Mouse (Mus musculus): ENCODE results near the gene Pkig.

The Pkig gene

DNA sequence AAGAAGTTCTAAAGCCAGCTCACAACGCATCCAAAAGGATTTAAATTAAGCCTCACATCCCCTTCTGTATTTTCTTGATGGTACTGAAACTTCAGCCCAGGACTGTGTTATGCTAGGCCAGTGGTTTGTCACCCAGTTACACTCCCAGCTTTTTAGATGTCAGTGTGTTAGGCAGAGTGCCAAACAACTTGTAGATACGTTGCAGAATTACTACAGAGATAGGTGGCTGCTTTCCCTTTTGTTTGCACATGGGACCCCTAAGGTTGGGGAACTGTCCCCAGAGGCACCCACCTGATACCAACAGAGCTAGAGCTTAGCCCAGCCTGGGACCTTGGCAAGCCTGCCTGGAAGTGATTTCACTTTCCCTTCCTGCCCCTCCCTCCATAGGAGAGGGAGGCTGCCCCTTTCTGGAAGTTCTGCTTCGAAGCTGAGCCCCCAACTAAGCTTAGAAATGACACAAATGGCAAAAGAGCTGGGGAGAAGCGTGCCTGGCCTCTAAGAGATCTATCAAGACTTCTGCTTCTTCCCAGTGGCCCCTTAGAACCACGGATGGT is 52.5 kb downstream of the Pkig start:
- DNase-seq (ENCODE audit: low read depth, low spot score): no peak

DNA sequence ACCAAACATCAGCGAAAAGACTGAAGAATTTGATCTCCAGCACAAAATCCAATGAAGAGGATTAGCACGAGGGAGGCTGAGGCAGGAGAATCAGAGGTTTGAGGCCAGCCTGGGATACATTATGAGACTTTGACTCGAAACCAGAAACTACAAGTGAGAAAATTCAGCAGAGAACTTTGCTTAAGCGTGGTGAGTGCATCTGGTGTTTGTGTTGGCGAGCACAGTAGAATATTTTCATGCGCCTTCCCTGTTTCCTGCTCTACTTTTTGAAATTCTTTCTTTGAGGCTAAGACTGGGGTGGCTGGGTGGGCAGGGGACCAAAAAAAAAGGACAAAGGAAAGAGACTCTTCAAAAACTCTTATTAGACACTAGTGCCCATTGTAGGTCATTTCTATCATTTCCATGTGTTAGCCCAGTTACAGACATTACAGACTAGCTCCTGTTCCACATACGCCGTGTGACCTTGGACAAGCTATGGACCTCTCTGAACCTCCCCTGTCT is 53.2 kb downstream of the Pkig start:
- no peak for DNase-seq (ENCODE audit: low read depth, low spot score)

DNA sequence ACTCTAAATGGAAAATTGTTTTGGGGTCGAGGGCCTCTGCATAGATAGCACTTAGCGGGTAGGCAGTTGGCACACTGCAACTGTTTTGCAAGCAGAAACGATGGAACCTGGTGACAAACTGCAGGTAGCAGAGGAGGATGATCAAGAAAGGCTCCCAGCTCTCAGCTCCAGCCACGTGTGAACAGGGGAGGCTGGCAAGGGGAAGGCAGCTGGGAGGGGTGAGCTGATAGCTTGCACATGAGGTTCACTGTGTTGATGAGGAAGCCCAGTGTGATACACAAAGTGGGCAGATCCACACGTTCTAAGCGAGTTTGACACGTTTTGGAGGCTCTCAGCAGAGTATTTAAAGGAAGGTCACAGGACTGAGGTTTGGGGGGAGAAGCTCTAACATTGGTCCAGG is 54.3 kb downstream of the Pkig start:
- no peak for DNase-seq (ENCODE audit: low read depth, low spot score)

DNA sequence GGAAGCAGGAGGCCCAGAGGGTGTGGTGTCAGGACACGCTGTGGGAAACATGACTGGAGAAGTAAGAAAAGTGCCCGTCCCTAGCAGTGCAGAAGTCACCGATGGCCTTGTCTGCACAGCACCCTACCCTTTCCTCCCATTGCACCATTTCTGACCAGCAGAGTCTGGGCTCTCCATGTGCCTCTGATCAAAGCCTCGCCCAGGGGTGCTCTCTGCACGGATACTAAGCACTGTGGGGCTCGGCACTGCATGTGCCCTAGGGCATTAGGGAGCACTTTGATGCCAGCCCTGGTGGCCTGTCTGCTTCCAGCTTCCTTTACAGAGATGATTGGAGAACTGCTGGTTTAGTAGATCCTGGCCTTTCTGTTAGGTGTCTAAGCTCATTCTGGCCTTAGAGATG is 54.7 kb downstream of the Pkig start:
- no peak for DNase-seq (ENCODE audit: low read depth, low spot score)

DNA sequence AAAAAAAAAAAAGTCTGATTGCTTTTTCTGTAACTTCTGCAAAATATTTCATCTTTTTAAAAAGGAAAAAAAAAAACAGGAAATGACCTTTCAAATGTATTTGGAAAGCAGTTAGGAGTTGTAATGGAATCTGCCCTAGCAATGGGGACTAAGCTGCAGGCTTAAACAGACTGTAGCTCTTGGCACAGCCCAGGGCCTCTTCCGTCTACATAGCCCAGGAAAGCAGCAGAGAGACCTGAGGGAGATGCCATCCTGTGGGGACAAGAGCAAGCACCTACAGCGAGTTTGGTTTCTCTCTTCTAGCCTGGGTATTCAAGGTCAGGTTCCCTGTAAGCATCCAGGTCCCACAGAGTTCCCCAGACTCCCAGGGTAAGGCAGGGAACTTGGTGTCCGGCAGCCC is 55.2 kb downstream of the Pkig start:
- DNase-seq (ENCODE audit: low read depth, low spot score): no peak

DNA sequence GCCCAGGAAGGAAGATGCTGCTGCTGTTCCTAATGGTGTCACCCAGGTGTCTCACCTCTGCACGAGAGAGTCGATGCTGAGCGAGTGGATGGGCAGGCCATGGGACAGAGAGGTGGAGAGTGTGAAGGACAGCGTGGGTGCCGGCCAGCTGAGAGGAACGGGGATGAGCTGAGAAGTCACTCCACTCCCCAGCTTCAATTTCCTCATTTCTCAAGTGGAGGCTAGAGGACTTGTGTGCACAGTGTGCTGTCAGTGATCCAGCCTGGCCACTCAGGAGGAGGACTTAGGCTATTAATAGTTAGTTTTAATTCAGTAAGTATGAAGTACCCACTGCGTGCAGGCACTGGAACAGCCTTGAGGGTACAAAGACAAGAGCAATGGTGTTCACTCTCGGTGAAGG is 58.3 kb downstream of the Pkig start:
- DNase-seq (ENCODE audit: low read depth, low spot score): no peak

DNA sequence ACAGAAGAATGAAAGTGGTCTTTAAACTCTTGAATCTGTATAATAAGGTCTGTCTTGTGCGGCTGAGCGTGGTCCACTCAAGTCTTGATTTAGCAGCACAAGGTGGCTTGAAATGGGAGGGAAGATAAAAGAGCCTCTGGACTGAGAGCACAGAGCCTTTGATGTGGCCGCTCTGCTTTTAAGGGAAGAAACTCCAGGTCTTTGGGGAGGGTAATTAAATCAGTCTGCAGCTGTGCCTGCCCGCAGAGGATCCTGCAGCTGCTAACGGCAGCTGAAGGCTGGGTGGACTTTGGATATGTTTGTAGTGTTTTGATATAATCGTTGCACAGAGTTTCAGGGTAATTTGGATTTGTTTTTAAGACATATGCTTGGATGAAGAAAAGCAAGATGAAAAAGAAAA is 58.7 kb downstream of the Pkig start:
- no peak for DNase-seq (ENCODE audit: low read depth, low spot score)

DNA sequence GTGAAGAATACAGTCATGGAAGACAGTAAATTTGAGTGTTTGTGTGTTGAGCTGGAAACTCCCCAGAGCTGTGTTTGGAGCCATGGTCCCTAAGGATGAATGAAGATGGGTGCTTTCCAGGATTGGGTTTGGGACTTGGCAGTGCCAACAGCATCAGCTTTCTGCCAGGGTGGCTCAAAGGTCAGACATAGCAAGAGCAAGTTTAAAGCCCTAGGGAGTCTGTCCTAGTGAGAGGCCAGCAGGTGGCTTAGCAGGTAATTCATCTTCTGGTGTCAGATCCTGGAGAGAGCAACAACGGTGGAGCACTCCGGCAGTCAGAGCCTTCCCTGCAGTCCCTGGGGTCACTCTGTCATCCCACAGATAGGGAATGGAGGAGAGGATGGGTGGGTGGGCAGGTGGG is 60.3 kb downstream of the Pkig start:
- DNase-seq (ENCODE audit: low read depth, low spot score): no peak

DNA sequence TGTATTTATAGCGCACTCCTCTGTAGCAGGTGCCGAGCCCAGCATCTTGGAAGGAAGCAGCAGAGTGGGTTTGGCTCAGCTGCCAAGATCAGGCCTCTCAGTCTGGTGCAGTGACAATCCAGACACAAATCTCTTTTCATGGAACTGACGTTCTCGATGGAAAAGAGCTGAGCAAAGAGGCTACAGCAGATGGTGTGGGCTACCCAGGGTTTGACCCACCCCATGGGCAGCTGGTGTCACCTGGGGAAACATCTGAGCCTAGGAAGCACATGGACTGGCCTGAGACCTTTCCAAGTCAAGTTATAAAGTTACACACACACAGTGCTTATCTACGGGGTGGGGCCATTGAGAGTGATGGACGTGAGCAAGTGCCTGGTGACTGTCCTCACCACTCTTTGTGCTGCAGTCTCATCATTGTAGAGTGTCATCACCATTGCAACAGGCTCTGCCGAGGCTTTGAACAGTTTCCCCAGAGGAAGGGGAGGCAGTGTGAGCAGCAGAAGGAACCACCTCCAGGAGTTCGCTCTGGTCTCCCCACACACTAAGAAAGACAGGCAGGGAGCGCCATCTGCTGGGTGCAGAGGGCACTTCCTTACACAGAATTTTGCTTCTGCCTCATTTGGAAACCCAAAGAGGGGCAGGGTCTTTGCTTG is 60.9 kb downstream of the Pkig start:
- peak; percentile 62 for DNase-seq (ENCODE audit: low read depth, low spot score)

DNA sequence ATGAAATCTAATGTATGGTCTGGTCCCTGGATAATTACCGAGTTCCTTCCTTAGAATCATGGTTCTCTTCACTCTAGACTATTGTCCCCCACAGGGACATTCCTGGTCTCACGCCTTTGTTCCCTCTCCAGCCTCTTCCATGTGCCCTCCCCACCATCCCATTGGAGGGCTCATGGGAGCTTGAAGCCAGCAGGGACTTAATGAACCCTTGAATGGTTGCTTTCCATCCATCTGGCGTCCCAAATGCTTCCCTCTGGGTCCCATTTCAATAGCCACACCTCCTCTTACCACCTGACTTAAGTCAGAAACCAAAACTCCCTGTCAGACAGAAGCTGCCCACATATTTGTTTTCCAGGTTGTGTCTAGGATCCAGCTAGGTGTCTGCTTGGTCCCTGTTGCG is 61.4 kb downstream of the Pkig start:
- no peak for DNase-seq (ENCODE audit: low read depth, low spot score)

DNA sequence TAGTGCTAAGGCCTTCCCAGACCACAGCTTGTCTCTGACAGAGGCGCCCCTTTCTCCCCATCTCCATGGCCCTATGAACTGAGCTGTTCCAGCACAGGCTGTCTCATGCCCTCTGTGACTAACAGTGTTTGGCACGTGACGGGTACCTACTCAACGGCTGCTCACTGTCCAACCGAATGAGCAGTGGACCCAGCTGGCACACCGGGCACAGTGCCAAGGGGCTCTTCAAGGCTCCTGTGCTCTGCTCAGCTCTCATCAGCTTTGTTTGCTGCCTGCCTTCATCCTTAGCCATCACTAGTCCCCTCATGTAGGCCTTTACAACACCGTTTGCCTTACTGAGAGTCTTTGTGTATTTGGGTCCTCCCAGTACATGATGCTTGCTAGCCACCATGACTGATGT is 64.4 kb downstream of the Pkig start:
- DNase-seq (ENCODE audit: low read depth, low spot score): no peak

DNA sequence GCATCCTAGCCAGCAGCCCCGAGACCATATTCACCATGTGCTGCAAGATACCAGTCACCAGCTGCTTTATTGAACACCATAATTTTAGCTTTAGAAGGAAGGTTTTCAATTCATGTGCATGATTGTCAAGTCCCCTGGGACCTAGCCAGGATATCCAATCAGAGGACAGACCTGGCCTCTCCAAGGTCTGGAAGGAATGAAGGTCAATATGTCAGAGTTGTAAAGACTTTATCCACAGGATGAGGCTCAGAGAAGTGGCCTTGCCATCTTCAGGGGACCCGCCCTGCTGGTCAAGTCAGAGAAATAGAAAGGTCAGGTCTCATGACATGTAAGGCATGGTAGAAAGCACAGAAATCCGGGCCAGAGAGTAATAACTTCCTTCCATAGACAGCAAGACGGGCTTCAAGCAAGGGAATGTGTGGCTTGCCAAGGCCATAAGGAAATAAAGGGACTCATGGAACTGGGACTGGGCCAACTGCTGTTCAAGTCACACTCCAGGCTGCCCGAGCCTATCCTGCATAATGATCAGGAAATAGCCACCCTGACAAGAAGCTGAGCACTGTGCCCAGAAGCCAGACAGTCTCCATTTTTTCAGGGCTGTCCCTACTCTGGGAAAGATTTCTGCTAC is 68.7 kb downstream of the Pkig start:
- no peak for DNase-seq (ENCODE audit: low read depth, low spot score)

DNA sequence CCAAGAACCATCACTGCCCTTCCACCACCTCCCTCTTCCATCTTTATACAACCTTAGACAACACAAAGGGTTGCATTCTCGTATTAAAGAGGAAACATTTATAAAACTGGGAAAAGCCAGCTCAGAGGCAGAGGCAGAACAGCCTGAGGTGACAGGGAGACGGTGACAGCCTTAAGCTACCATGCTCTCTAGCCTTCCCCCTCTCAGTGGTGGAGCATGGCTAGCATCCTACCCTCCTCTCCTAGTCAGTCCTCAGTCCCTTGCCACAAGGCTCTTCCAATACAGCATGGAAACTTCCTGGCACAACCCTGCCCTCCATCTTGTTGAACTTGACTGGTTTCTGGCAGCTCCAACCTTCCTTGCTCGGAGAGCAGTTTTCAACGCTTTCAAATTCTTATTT is 70.1 kb downstream of the Pkig start:
- DNase-seq (ENCODE audit: low read depth, low spot score): no peak

DNA sequence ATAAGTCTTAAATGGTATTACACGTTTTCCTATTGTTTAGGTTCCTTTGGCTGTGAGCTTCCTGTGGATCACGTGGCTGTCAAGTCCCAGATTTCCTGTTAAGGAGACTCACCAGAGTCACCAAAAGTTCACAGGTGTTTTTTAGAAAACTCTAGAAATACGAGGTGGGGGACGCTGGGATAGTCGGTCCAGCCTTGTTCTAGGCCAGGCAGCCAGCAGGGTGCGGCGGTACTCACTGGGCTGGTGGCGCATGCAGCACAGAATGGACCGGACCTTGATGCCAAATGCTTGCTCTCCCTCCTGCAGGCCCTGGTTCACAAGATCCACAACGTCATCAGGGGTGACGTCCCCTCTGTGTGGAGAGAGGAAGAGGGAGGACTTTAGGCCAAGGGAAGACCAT is 73.8 kb downstream of the Pkig start:
- DNase-seq (ENCODE audit: low read depth, low spot score): no peak

DNA sequence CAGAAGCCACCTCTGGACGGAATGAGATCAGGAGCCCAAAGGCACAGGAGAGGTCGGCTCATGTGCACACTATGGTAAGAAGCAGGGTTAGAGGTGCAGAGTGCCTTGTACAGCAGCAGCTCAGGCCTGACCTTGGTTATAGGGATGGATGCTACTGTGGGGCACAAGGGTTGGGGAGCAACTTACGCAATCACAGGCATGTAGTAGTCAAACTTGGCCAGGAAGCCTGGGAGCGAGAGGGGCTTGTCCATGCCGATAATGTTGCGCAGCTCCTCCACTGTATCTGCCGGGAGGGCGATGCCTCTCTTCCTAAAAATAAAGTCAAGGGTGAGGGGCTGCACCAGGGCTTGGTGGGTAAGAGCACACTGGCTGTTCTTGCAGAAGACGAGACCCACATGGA is 77.0 kb downstream of the Pkig start:
- DNase-seq (ENCODE audit: low read depth, low spot score): no peak

DNA sequence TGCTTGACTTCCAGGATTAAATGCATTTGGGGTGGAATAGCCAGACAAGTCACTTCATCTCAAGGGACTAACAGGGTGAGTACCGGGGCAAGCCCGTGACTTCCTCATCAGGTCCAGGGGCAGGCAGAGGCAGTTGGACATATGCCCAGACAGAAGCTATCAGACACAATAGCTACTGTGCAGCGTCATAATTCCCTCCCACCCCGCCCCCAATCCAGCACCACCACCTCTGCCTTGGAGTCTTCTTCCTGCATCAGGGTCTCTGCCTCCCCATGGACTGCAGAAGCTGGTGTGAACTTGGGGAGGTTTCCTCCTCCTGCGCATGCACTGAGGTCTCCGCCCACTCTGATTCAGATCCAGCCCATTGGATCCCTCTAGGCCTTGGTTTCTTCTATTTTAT is 77.8 kb downstream of the Pkig start:
- no peak for DNase-seq (ENCODE audit: low read depth, low spot score)

DNA sequence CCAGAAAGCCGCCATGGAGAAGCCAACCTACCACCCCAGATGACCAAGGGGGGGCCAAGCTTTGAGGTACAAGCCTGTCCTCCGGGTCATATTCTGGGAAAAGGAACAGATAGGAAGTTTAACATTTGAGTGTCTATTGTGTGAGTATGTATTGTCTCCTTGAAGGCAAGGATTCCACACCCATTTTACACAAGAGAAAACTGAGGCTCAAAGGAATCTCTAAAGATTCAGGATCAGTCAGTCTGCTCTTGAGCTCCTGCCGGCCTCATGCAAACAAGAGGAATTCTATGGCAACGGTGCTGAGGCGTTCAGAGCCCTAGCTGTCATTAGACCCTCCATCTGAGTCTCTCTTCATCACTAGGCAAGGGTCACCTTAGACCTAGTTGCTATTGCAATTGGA is 84.5 kb downstream of the Pkig start:
- DNase-seq (ENCODE audit: low read depth, low spot score): no peak

DNA sequence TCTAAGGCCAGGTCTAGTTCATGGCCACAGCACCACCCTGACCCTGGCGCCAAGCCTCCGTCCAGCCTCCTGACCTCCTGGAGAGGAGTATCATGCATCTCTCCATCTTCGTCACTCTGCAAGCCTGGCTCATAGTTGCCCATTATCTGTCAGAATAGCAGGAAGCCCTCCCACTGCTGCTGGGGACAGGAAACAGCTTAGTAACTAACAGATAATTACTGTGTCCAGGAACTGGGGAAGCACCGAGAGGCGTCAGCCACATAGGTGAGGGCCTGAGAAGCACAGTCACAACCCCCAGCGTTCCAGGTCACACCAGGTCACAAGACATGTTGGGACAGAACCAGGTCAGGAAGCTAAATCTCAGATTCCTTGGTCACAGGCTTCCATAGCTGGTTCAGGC is 85.2 kb downstream of the Pkig start:
- DNase-seq (ENCODE audit: low read depth, low spot score): no peak

DNA sequence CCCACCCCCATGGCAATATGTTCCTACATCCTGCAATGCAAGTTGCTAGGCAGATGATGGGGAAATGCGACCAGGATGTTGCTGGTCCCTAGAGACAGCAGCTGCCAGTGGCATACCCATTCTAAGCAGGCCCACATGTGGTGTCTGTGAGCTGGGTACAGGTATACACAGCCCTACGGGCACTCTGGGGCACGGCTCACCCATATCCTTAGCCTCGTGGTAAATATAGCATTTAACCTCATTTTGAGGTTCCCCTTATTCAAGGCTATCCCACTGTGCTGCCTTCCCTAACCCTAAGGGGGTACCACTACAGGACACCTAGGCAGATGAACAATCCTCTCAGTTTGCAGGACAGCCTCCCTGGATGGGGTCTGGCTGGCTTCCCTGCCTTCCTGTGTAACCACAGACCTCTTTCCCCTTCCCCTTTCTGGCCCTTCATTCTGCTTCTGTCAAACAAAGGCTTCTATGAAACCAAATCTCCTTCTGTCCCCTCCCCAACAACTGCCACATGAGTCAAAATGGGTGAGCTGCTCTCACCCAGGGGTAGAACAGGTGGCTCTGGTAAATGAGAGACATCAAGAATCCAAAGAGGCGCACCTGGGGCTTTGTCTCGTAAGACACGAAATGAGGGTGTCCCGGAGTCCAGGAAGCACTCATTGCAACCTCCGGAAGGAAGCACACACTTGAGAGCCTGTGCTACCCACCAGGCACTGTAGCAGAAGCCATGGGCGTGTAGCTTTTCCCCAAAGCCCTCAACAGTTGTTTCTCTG is 86.8 kb downstream of the Pkig start:
- no peak for DNase-seq (ENCODE audit: low read depth, low spot score)

DNA sequence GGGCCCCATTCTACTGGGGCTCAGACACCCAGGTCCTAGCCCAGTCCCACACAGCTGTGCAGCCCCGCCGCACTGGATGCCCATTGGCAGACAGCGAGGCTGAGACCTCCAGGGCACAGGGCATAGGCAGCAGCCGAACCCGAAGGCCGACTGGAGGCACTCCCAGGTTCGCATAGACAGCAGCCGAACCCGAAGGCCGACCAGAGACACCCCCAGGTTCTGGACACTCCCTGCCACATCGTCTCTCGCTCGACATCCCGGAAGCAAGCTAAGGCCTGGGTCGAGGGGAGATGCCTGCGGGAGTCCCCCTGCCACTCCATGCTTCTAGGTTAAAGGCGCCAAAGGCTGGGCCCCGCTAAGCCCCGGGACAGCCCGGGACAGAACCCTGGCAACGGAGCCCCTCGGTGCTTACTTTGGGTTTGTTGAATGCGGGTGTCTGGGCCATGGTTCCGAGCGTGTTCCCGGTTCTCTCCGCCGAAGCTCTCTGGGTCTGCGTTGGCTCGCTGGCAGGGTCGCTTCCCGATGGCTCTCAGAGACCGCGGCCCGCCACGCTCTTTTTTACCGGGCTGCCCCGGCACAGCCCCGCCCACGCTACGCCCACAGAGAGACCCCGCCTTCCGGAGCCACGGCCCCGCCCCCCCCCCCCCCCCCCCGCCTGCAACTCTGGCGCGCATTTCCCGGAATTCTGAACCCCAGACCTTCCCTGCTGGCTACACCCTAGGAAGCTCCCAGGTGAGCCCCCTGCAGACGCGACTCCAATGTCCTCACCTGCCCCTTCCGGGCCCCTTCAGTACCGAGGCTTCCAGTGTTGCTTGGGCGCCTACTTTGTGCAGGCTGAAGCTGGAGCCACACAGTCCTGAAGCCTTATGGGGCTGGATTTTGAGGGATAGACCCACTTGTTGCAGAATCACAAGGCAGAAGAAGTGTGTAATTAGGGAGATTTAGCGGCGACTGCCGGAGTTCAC is 91.7 kb downstream of the Pkig start, which contains the start of gene Ada:
TSS of gene Ada (minus strand) at position 593 of the 965 bp plus-strand sequence.
- no peak for DNase-seq (ENCODE audit: low read depth, low spot score)

DNA sequence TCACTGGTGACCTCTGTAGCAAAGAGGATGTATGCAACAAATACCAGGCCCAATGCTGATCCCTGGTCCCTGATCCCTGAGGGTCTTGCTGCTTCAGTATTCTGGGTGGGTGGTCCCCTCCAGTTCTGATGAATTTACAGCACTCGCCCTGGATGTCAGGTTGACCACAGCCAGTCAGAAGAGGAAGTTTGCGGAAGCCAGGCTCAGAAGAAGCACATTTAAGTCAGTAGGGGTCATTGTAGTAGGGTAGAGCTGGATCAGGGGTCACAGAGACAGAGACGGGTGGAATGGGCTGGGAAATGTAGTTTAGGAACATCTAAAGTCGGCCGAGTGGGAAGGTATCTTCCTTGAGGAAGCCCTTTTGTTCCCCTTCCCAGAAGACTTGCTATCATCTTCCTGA is 96.0 kb downstream of the Pkig start:
- DNase-seq (ENCODE audit: low read depth, low spot score): no peak

All from c-Kit-negative CD71-positive TER-119-positive erythroid progenitor cells, embryonic 14.5 days (primary cell).